Comparison of ENCODE assay signal across 10 mouse cellular contexts in the genomic region with DNA sequence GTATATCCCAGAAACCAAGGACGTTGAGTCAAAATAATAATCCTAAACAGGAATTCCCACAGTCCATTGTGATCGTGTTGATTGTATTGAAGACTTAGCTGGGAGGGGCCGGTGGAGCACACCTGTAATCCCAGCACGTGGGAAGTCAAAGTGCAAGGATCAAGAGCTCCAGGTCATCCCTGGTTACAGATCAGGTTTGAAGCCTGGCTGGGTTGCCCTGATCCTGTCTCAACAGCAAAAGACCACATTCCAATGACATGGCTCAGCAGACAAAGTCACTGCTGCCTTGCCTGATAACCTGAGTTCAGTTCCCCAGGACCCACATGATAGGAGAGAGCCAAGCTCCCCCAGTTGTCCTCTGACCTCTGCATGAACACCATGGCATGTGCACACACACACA.
"Had no signal": no experiment of that assay in that cellular context is flagged by ENCODE, and none has a peak within 500 bp of the region (broad histone marks: within the 10 kb centered on the region; RNA-seq: fewer than 3 reads in every experiment).

No protein-coding gene starts in this region.

- H3K36me3 ChIP-seq: stomach, embryonic 15.5 days had no signal

- H3K27ac ChIP-seq: limb, embryonic 10.5 days; midbrain, embryonic 10.5 days; neural tube, embryonic 13.5 days; stomach, embryonic 15.5 days had no signal

- DNase-seq: kidney, adult 11 months; lung, adult 18-20 months; retina, postnatal 1 day; right cerebral cortex, postnatal 4 days; thymus, postnatal 36 days had no signal

- H3K9me3 ChIP-seq: limb, embryonic 10.5 days; midbrain, embryonic 10.5 days; neural tube, embryonic 13.5 days; stomach, embryonic 15.5 days had no signal

- H3K27me3 ChIP-seq: neural tube, embryonic 13.5 days; stomach, embryonic 15.5 days had no signal

- H3K4me3 ChIP-seq: limb, embryonic 10.5 days; stomach, embryonic 15.5 days had no signal

- H3K9ac ChIP-seq: stomach, embryonic 15.5 days had no signal

- H3K4me2 ChIP-seq: stomach, embryonic 15.5 days had no signal

- ATAC-seq: midbrain, embryonic 16.5 days had no signal
